Mouse (Mus musculus): Measurements from ENCODE around the gene Snrpd3. TPM values are rescaled to one million over a fixed set of nuclear protein-coding genes. Genes with fewer than 3 reads are reported as not detected.
"Not testable (repeated sequence)": the region's sequence is repeated elsewhere in the genome, so short reads cannot be mapped to it uniquely, and the experiment has no call there.

Snrpd3 gene
- total RNA-seq (2021) = 10 to 100 TPM; 65.7 to 69.5 TPM

DNA sequence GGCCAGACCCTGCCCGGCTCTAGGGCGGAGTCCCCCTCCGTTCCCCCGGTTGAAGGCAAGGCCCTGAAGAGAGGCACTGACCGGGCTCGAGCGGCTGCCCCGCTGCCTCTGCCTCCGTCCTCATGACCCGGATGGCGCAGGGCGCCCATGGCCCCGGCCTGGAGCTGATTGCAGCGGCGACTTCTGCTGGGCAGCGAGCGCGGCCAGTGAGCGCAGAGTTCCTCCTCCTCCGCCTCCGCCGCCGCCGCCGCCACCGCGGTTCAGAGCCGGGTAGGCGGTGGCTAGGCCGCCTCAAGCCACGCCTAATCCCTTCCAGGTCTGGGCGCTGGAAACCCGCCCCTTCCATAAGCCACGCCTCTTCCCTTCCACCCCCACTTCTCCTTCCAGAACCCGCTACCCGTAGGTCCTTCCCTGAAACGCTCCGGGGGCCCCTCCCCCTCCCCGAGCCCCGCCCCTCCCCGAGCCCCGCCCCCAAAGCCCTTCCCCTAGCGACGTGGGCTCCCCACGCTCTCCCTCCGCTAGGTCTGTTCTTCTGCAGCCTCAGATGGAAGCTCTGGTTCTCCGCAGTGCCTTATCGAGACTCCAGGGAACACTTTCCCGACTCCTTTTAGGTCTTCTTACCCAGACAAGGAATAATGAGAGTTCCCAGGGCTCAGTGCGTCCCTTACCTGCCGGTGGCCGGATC, at the start of gene Snrpd3:
Gene Snrpd3 (plus strand): TSS at position 479 of the 685 bp plus-strand sequence.
- DNase-seq = peak; percentile 91 to 92
- intact Hi-C loops (cut with DNase I) = loop anchor here (10.0 kb wide), 1 partner anchor 452 kb away; the partner anchor contains the start of gene Bcr

DNA sequence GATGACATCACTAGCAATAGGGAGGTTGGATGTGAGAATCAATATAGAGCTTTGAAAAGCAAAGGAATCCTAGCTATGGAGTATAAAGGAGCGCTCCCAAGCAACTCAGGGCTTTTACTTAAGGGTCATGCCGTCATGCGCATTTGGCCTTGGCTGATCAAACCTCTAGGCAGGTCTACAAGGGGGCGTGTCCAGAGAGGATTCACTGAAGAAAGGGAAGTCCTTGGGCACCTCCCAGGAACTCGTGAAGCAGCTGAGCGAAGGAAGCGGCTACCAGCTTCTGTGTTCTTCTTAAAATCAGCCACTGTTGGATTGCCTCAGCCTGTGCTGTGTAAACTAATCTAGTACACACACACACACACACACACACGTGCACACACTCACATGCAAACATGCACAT, 43.9 kb upstream of the Snrpd3 start:
- DNase-seq = no peak
- intact Hi-C loops (cut with DNase I) = no loop called here

DNA sequence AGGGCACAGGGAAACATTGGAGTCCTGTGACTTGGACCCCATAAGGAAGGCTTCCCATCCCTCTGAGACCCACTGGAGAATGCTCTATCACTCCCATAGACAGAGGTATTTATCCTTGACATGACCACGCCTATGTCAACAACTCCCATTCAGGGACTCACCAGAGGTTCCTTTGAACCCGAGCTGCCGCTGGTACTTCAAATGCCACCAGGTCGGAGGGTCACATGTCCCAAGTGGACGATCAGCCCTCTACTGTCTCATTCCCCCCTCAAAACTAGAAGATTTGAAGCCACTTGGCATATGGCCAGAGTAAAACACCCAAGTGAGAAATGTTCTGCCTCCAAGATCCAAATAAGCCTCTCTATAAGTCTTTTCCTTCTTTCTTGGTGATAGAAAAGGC, 42.8 kb upstream of the Snrpd3 start:
- intact Hi-C loops (cut with DNase I) = no loop called here
- DNase-seq = no peak

DNA sequence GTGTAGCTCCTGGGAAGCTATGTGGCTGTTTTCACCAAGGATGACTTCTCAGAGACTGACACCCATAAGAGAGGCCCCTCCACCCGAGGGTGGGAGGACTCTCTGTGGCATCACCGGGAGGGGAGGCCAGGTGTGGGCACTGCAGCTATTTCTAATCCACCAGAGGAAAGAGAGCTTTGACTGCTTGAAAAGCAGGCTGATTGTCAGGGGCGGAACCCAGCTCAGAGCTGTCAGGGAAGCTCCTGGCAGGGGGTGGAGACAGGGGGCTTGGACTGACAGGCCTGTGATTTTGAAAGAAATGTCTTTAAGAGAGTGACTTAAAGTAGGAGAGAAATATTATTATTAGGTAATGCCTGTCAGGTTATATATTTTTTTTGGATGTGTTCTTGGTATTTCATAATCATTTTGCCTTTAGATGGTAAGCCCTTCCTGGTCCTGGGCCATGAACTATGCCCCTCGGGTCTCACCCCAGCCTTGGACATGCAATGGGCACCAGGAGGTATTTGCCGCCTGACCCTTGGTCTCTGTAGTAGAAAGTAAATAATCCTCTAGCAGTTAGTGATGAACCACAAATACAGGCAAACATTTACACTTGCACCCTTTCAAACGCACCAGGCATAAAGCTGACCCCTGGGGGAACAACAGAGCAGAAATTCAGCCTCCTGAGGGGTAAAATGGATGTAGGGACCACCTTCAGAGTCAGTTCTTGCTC, 42.1 kb upstream of the Snrpd3 start:
- intact Hi-C loops (cut with DNase I); DNase-seq: not testable (repeated sequence)

DNA sequence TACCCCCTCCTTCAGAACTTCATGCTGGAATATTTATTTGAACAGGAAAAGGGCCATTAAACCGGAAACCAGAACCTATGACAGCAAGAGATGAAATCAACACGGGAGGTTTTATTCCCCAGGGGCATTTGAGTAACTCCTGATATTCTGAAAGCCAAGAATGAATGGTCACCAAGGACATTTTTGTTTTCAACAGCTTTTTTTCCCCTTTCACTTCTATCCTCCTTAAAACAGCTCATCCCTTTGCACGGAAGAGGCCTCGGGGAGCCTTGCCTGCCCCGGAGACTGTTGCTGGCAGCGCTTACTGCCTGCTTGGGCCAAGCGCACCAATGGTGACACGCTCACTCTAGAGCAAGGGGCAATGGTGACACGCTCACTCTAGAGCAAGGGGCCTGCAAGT, 40.3 kb upstream of the Snrpd3 start:
- intact Hi-C loops (cut with DNase I) = no loop called here
- peak in 1 of 2 experiments; percentile 33 for DNase-seq

DNA sequence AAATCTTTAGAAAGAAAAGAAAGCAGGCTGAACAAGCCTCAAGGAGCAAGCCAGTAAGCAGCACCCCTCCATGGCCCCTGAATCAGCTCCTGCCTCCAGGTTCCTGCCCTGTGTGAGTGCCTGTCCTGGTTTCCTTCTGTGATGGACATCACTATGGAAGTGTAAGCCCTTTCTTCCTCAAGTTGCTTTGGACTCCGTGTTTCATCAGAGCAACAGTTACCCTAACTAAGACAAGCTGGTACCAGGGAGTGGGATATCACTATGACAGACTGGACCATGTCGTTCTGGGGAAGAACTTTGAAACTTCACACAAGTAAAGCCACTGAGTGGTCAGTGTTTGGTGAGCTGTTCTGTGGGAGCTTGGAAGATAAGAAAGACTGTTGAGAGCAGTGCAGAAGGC, 37.4 kb upstream of the Snrpd3 start:
- DNase-seq = no peak
- intact Hi-C loops (cut with DNase I) = no loop called here

DNA sequence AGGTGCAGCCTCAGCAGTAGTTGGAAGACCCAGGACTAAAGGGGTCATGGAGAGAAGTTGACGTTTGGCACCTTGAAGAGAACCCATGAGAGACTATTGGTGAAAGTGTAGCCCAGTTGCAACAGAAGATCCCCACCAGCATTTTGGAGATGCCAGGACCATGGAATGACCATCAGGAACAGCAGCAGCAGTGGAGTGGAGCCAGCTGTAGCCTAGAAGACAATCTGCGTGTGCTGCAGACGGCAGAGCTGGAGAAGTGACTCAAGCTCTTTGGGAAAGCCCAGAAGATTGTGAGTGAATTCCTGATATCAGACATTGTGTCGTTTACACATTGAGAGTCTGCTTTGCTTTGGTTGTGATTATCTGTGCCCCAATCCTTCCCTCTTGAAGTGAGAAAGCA, 35.6 kb upstream of the Snrpd3 start:
- no peak for DNase-seq
- intact Hi-C loops (cut with DNase I) = no loop called here

DNA sequence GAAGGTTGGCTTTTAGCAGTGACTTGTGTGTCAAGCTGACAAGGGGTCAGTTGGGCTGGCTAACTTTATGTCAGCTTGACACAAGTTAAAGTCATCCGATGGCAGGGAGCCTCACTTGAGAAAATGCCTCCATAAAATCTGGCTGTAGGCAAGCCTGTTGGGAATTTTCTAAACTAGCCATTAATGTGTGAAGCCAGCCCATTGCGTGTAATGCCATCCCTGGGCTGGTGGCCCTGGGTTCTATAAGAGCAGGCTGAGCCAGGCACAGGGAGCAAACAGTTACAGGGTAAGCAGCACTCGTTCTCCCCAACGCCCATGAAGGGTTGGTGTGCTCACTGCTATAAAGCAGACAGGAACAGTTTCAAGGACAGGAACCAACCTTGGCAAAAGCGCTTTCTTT, 35.1 kb upstream of the Snrpd3 start:
- DNase-seq = no peak
- intact Hi-C loops (cut with DNase I) = no loop called here

DNA sequence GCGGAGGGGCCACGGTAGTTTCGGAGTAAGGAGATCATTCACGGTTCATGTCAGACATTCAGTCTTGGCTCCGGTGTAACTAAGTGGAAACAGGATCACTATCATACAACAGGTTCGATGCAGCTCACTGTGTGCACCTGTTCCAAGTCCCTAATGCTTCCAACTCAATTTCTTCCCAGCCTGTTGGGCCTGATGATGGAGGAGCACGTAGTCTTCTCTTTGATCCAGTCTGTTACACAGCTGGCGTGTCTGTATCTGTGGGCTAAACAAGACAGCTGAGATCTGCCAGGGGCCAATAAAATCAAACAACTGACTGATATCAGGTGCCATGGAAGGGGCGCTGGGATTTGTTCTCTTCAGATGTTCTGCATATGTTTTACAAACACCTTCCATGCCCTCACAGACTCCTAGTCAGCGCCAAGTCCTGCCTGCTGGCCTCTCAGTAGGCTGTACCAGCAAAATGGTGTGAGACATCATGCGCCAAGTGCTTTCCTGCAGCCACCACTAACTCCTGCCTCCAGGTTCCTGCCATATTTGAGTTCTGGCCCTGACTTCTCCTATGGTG, 34.4 kb upstream of the Snrpd3 start:
- DNase-seq = no peak

DNA sequence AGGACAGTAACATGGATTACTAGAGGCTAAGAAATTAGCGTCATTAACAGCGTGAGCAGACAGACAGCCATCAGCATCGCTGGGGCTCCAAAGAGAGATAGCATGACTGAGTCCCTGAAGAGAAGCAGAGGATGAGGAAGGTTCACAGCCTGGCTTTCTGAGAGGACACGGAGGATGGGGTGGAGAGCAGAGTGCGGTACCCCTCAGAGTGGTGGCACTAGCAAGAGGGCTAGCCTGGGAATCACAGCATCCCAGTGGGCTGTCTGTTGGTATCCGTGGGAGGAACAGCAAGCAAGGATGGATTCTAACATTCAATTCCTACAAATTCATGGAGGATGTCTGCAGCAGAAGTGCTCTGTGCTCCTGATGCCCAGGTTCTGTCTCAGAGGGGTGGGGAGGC, 33.3 kb upstream of the Snrpd3 start:
- intact Hi-C loops (cut with DNase I) = no loop called here
- DNase-seq = no peak

More for the DNA sequence above, 34.4 kb upstream of the Snrpd3 start:
- intact Hi-C loops (cut with DNase I) = no loop called here

DNA sequence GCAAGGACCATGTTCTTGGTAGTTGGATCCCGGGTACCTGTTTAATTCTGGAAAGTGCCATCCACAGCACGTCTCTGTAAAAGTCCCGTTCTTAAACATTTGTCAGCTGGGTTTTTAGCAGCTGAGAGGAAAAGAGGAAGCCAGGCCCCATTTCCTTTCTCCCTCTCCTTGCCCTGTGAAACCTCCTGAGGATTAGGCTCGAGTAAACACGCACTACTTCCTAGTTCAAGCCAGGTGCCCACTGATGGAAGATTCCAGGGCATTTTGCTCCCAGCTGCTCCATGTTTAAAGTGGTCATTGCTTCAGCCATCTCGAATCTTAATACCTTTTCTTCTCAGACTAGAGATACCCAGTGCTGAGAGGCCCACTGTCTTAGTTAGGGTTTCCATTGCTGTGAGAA, 32.6 kb upstream of the Snrpd3 start:
- intact Hi-C loops (cut with DNase I) = loop anchor here (5.0 kb wide), 2 partner anchors 92 to 207 kb away; no protein-coding TSS in a partner anchor
- DNase-seq = no peak

DNA sequence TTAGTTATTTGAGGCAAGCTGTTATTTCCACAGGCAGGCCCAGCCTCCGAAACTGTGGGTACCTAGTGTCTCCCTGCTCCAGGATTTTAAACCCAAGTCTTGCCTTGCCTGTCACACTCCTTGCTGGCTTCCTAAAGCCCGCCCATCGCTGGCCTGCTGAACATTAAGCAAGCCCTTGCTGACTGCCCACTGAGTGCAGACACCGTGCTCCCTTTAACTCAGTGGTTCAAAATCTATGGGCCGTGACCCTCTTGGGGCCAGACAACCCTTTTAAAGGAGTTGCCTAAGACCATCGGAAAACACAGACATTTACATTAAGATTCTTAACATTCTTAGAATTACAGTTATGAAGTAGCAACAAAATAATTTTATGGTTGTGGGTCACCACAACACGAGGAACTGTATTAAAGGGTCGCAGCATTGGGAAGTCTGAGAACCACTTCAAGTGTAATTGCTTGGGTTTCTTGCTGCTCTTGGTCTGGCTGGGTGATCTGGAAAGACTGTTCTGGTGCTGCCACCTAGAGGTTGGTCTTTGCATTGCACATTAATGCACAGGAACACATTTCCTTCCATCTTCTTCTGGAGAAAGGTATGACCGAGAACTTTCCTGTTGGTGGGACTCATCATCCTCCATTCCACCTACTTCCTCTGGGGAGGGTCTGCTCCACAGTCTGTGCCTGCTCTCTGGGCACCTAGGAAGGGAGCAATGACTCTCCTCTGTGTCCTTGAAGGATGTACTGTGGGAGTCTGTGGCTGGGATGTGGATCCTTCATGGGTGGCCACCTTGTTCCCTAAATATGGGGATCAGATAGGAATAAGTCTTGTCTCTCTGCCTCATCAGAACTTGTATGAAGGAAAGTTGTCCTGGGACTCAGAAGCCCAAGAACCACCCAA, 31.0 kb upstream of the Snrpd3 start:
- intact Hi-C loops (cut with DNase I) = loop anchor here (1.0 to 5.0 kb wide), 6 partner anchors 47 to 304 kb away; partner anchors contain the start of gene Adora2a
- DNase-seq = peak; percentile 85 to 88

DNA sequence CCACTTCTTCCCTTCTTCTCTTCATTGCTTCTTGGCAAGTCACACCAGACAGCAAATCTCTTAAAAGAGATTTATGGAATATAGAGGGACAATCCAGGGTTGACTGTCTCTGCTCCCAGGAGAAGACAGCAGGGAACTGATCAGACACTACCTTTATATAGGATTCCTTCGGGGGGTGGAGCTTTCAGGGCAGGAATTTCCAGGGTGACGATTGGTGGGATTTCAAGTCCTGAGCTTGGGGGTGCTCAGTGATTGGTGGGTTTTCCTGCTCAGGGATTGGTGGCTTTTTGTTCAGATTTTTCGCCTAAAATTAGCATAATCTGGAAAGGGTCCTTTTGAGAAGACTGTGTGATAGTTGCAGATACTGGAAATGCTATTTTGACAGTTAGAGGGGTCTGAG, 30.2 kb upstream of the Snrpd3 start:
- intact Hi-C loops (cut with DNase I) = loop anchor here (2.0 to 5.0 kb wide), 4 partner anchors 95 to 234 kb away; partner anchors contain the start of gene Adora2a
- DNase-seq = no peak

DNA sequence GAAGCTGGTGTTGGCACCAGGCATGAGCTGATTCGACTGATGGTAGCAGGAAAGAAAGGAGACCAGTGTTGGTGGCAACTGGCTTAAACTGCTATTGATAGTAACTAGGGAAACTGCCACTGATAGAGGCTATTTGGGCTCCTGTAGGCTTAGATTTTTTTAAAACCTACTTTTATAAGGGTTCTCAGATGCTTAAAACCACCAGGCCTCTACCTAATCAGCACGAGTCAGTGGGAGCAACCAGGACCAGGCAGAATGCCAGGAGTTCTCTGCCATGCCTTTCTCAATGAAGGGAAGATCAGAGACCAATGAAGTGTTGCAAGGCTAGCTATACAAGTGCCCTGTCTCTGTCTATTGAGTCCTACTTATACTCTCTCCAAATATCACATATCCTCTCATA, 27.8 kb upstream of the Snrpd3 start:
- intact Hi-C loops (cut with DNase I) = loop anchor here (5.0 kb wide), 2 partner anchors 97 to 212 kb away; no protein-coding TSS in a partner anchor

DNA sequence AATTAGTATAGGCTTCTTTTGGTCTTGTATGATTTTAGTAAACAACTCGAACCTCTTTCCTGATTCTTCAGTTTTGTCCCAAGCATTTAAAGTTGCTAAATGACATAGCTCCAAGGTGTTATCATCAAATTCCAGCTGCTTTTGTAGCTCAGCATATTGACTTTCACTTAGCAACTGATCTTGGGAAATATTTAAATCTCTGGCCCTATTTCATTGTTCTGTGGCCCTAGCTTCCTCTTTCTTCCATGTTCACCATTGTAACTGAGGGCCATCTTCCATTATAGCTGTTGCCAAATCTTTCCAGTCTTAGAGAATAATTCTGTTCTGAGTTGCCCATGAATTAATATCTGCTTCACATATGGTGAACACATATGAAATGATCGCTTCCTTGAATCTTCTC, 26.6 kb upstream of the Snrpd3 start:
- intact Hi-C loops (cut with DNase I) = no loop called here
- no peak for DNase-seq

More for the DNA sequence above, 27.8 kb upstream of the Snrpd3 start:
- DNase-seq = no peak

DNA sequence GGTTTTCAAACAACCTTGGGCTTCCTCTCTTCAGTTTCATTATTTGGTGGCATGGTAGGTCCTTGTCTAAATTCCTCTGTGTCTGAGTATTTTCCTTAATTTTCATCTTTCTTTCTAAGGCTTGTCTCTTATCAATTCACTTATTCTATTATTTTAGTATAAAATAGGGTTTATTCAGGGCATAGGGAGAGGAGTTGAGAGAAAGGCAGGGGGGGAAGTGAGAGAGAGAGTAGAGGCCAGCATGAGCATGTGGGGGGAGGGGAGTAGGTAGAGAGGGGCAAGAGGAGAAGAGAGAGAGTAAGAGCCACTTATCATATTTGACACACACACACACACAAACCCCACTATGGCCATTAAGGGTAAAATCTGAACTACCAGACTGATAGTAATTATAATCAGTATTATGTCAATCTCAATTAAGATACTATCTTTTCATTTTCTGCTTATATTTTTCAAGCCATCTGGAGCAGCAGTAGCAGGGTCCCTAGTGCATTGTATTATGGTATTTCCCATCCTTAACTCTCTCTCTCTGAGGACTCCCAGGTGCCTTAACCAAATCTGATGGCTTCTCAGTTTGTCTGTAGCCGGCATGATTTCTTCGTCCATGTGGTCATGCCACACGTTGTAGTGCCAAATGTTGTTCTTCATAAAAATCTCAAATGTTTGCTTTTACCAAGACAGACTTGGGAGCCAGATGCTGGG, 26.0 kb upstream of the Snrpd3 start:
- no peak for DNase-seq
- intact Hi-C loops (cut with DNase I) = no loop called here

DNA sequence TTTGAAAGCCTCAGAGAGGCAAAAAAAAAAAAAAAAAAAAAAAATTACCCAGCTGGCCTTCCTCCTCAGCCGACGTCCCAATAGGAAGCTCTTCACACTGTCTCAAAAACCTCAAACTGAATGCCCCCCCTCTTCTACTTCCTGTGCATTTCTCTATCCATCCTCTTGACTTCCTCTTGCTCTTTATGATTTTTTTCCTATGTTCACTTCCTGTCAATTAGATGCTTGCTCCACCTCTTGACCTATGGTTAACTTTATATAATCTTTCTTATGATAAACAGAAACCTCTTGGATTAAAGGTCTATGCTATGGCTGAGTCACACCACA, 25.5 kb upstream of the Snrpd3 start:
- intact Hi-C loops (cut with DNase I) = no loop called here

DNA sequence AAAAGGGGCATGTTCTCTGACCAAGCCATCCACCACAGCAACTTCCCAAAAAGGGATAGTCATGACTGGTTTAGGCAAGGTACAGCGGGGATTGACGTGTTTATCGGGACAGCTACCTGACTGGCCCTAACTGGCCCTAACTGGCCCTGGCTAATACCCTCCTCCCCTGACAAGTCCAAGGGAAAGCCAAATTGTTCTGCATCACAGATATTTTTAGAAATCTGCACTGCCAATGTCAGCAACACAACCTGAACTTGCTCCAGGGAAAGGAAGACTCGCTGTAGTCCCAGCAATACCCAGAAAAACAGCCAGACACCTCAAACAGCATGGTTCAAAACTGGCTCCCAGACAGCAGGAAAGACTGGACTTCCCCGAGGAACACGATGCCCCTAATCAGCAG, 22.0 kb upstream of the Snrpd3 start:
- intact Hi-C loops (cut with DNase I) = no loop called here
- DNase-seq = no peak

More for the DNA sequence above, 25.5 kb upstream of the Snrpd3 start:
- DNase-seq = no peak

DNA sequence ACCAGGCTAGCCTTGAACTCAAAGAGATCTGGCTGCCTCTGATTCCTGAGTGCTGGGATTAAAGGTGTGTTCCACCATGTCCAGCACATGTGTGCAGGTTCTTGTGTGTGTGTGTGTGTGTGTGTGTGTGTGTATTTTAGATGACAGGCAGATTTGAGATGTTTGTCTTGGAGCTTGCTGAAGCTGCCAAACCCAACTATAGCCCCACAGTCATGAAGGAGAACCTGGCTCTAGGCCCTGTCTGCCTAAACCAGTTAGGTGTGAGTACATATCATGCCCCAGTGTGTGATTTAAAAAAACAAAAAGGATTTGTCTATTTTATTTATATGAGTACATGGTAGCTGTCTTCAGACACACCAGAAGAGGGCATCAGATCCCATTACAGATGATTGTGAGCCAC, 21.4 kb upstream of the Snrpd3 start:
- intact Hi-C loops (cut with DNase I) = no loop called here
- DNase-seq = no peak

DNA sequence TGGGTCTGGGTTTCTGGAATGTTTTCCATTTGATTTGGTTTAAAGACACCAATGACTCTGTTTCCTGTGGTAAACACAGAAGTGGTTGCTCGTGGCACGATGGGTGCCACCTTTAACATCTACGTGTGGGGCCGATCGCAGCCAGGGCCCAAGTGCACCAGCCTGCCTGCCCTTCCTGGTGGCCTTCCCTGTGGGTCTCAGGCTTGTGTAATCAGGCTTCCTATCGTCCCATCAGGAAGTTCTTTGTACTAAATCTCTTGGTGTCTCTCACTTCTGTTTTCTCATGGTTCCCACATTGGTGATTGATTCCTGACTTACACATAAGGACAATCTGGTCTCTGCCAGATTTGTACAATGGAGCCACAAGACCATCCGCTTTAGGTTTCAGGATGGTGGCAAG, 18.1 kb upstream of the Snrpd3 start:
- DNase-seq; intact Hi-C loops (cut with DNase I): not testable (repeated sequence)
